Mouse (Mus musculus) bone marrow, adult 2 months (tissue): ENCODE measurements around the gene Rad51b.

ENCODE experiments used
- CTCF ChIP-seq: fragments of 200-500 bp; IDR thresholded peaks from 2 replicates; pipeline ENCODE4 v1.5.1; 2011; ENCODE audit warnings: low read length, control low read depth; ENCODE audit not compliant: control insufficient read depth, insufficient read depth
- POLR2A ChIP-seq: fragments of 200-500 bp; IDR thresholded peaks from 2 replicates; pipeline ENCODE4 v1.6.1; 2011; ENCODE audit warnings: low read depth, mild to moderate bottlenecking, control low read depth, low read length, borderline replicate concordance; ENCODE audit not compliant: control insufficient read depth

- TF ChIP-seq POLR2A = no peak
- TF ChIP-seq CTCF = no peak
Measured at GRCm38 (mm10) chr12:79340513-79340912, 43.4 kb downstream of the Rad51b start.
